Mouse (Mus musculus) forebrain, embryonic 15.5 days (tissue): ENCODE results near the gene Acap1. TPM values are rescaled to one million over a fixed set of nuclear protein-coding genes. Genes with fewer than 3 reads are reported as not detected.
"Not testable (repeated sequence)": the region's sequence is repeated elsewhere in the genome, so short reads cannot be mapped to it uniquely, and the experiment has no call there.

Experiments
- ATAC-seq: fragments of 200-750 bp; cut with Nextera tagmentation; replicated peaks from 2 replicates; pipeline ENCODE4 v1.8.0; 2017; ENCODE audit warnings: mild to moderate bottlenecking, moderate TSS enrichment, moderate library complexity
- H3K27ac ChIP-seq: fragments of 300-500 bp; sonication (generic); replicated peaks from 2 replicates; pipeline ENCODE4 v1.5.1; 2015; ENCODE audit warnings: mild to moderate bottlenecking, inconsistent platforms
- H3K27me3 ChIP-seq: fragments of 300-500 bp; sonication (generic); 2 replicates; pipeline ENCODE4 v1.6.1; 2015; ENCODE audit warnings: inconsistent platforms
- H3K36me3 ChIP-seq: fragments of 300-500 bp; sonication (generic); 2 replicates; pipeline ENCODE4 v1.6.1; 2015; ENCODE audit warnings: mild to moderate bottlenecking, inconsistent platforms
- H3K4me1 ChIP-seq: fragments of 300-500 bp; sonication (generic); 2 replicates; pipeline ENCODE4 v1.6.1; 2015; ENCODE audit warnings: inconsistent platforms
- H3K4me2 ChIP-seq: fragments of 300-500 bp; sonication (generic); replicated peaks from 2 replicates; pipeline ENCODE4 v1.6.1; 2015; ENCODE audit warnings: mild to moderate bottlenecking, inconsistent platforms
- H3K4me3 ChIP-seq: fragments of 300-500 bp; sonication (generic); 2 replicates; pipeline ENCODE4 v1.5.1; 2015; ENCODE audit warnings: mild to moderate bottlenecking, inconsistent platforms
- H3K9ac ChIP-seq: fragments of 300-500 bp; sonication (generic); replicated peaks from 2 replicates; pipeline ENCODE4 v1.6.1; 2015; ENCODE audit warnings: mild to moderate bottlenecking, inconsistent platforms
- H3K9me3 ChIP-seq: fragments of 300-500 bp; sonication (generic); 2 replicates; pipeline ENCODE4 v1.6.1; 2016; ENCODE audit warnings: inconsistent platforms
- WGBS: fragments of 180-500 bp; shearing (Covaris S2); methylation state at CpG from one replicate; pipeline ENCODE4 v1.1.7; 2015; ENCODE audit warnings: mixed read lengths; 5-methylcytosine and 5-hydroxymethylcytosine counted together
- polyA plus RNA-seq: library from polyadenylated mRNA; unstranded; fragments of >200 nt; fragmentation: Nextera tagmentation; extraction: Ambion mirVana; gene quantifications from 2 replicates; pipeline ENCODE4 v1.2.1, GENCODE M21; 2015

Acap1 gene
- polyA plus RNA-seq, 1 experiment from 2014 or later: 0.48 TPM

DNA sequence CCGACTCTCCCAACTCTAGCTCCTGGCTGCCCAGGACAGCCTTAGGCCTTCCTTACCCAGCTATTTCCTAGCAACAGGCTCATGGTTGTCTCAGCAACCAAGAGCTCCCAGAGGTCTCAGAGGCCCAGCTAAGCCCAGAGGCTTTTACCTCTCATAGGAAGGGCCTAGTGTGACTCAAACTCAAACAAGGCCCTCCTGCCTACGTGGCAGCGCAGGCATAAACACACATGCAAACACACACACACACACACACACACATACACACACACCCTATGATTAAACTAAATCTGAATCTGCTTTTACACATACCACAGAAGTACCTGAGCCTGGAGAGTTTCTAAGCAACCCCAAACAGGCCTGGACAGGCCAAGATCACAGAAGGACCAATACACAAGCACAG is 16.9 kb downstream of the Acap1 start:
- H3K4me2 ChIP-seq: no peak overlapping the region

DNA sequence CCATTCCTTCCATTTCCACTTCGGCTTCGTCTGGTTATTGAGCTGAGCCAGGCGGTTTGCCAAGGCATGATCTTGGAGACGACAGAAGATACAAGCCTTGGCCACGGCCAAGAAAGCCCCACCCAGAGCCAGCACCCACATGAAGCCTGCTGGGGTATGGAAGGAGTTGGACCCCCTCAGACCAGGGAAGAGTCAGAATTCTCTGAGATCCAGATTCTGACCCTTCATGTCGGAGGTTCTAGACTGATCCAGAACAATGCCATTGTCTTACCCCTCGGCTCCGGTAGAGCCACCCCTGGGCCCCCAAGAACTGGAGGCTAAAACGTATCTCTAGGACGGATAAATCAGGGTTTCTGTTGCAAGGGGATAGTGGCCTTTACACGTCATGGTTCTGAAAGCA is 17.5 kb downstream of the Acap1 start, which contains the start of gene Tmem95:
Gene Tmem95 (minus strand): TSS at position 141 of the 400 bp plus-strand sequence.
- no peak for ATAC-seq
- H3K9me3 ChIP-seq: no peaks in the 10 kb centered on the region
- H3K36me3 ChIP-seq: no peaks in the 10 kb centered on the region
- no peak within 1 kb of the TSS for H3K27ac ChIP-seq
- H3K4me1 ChIP-seq: peaks cover 17% of the 10 kb centered on the region
- H3K9ac ChIP-seq: no peak within 1 kb of the TSS
- H3K4me3 ChIP-seq: 0 out of 2 replicates have a peak within 1 kb of the TSS, but pooled peaks have one; percentile 2
- peaks cover 19% of the 10 kb centered on the region for H3K27me3 ChIP-seq
- H3K4me2 ChIP-seq: peak within 1 kb of the TSS; percentile 31
- 87% methylated on average over 11 of the region's 11 CpGs for WGBS

More for the DNA sequence above, 16.9 kb downstream of the Acap1 start:
- Histone ChIP-seq H3K9me3 (no peaks in the 10 kb centered on the region), H3K4me3 (no peak overlapping the region), H3K27me3 (peaks cover 19% of the 10 kb centered on the region), H3K4me1 (peaks cover 17% of the 10 kb centered on the region), H3K9ac (no peak overlapping the region), H3K36me3 (no peaks in the 10 kb centered on the region), H3K27ac (no peak overlapping the region)
- ATAC-seq: no peak
- WGBS: 85% methylated on average over 3 of the region's 3 CpGs

DNA sequence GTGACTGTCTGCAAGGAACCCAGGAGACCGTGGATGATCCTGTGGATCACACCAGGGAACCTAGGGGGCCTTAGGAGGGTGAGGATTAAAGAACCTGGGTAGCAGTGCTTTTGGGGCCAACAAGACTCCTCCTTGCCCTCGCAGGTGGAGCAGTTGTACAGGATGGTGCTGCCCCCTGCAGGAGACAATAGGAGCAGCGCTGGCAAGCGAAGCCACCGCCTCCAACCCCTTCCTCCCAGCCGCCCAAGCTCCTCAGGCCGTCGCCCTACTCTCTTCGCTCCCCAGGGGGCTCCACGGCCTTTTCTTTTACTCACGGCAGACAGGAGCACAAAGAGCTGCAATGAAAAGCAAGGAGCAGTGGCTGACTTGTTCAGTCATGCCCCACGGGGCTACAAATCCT is 18.5 kb downstream of the Acap1 start:
- ATAC-seq: 0 out of 2 replicates have a peak, but pooled peaks have one; percentile 42
- H3K4me2 ChIP-seq: peak overlapping the region; percentile 31
- 0 out of 2 replicates have a peak overlapping the region, but pooled peaks have one; percentile 2 for H3K4me3 ChIP-seq
- H3K27me3 ChIP-seq: peaks cover 15% of the 10 kb centered on the region
- H3K9ac ChIP-seq: no peak overlapping the region
- H3K36me3 ChIP-seq: no peaks in the 10 kb centered on the region
- under 1% methylated on average over 12 of the region's 12 CpGs for WGBS
- H3K9me3 ChIP-seq: no peaks in the 10 kb centered on the region
- no peak overlapping the region for H3K27ac ChIP-seq
- peaks cover 17% of the 10 kb centered on the region for H3K4me1 ChIP-seq

DNA sequence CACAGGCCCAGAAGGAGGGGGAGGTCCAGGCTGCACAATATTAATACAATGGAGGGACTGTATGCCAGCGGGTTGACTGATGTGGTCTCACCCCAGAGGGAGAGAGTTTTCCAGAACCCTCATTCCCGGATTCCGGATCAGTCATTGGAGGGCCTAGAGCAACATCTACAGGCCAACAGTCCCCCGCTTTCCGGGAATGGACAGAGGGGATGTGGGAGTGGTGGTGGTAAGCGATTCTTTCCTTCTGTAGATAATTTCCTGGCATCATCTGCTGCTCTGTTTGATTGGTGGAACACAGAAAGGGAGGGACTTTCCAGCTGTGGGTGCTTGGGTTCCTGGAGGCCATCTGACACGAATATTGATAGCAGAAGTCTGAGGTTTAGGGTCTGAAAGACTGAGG is 19.2 kb downstream of the Acap1 start:
- no peak for ATAC-seq
- Histone ChIP-seq H3K27ac (no peak overlapping the region), H3K9ac (no peak overlapping the region), H3K27me3 (peaks cover 8% of the 10 kb centered on the region; the same call in 1 of the 2 replicates), H3K9me3 (no peaks in the 10 kb centered on the region), H3K36me3 (no peaks in the 10 kb centered on the region), H3K4me1 (peaks cover 13% of the 10 kb centered on the region), H3K4me3 (no peak overlapping the region), H3K4me2 (no peak overlapping the region)
- 69% methylated on average over 7 of the region's 7 CpGs for WGBS

DNA sequence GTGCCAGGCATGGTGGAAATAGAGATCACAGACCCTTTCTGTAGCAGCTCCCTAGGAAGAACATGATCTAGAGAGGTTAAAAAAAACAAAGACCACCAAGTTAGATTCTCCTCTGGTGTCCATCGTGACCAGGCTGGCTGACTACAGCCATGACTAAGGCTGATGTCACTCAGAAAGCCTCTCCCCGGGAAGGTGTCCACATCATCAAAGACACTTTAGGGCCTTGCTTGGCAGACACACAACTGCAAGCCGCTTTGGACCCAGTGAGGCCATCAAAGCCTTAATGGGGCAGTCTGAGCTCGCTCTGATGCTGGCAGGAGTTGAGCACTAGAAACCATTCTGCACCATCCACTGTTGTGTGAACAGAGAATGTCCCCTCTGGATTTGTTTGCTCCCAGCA is 22.9 kb downstream of the Acap1 start:
- ATAC-seq: no peak
- H3K4me3 ChIP-seq: no peak overlapping the region
- H3K36me3 ChIP-seq: no peaks in the 10 kb centered on the region
- no peak overlapping the region for H3K4me2 ChIP-seq
- no peak overlapping the region for H3K27ac ChIP-seq
- no peaks in the 10 kb centered on the region for H3K27me3 ChIP-seq
- no peaks in the 10 kb centered on the region for H3K9me3 ChIP-seq
- peaks cover 6% of the 10 kb centered on the region for H3K4me1 ChIP-seq
- WGBS: 76% methylated on average over 4 of the region's 4 CpGs
- no peak overlapping the region for H3K9ac ChIP-seq

DNA sequence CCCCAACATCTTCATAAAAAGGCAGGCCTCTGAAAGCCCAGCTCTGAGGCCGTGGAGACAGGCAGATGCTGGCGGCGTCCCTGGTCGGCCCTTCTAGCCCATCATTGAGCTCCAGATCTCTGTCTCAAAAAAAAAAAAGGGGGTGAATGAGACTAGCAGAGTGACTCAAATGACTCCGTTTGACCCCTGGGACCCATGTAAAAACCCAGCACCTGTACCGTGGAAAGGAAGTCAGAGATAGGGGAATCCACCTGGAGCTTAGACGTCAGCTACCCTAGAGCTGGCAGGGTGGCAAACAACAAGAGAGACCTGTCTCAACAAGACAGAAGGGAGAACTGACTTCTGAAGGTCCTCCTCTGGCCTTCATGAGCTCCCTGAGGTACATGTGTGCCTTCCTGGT is 23.5 kb downstream of the Acap1 start:
- no peak for ATAC-seq
- H3K4me3 ChIP-seq: no peak overlapping the region
- no peaks in the 10 kb centered on the region for H3K9me3 ChIP-seq
- H3K4me1 ChIP-seq: peaks cover under 1% of the 10 kb centered on the region; the same call in 1 of the 2 replicates
- H3K9ac ChIP-seq: no peak overlapping the region
- no peaks in the 10 kb centered on the region for H3K36me3 ChIP-seq
- no peak overlapping the region for H3K4me2 ChIP-seq
- WGBS: 90% methylated on average over 7 of the region's 7 CpGs
- no peak overlapping the region for H3K27ac ChIP-seq
- no peaks in the 10 kb centered on the region for H3K27me3 ChIP-seq

DNA sequence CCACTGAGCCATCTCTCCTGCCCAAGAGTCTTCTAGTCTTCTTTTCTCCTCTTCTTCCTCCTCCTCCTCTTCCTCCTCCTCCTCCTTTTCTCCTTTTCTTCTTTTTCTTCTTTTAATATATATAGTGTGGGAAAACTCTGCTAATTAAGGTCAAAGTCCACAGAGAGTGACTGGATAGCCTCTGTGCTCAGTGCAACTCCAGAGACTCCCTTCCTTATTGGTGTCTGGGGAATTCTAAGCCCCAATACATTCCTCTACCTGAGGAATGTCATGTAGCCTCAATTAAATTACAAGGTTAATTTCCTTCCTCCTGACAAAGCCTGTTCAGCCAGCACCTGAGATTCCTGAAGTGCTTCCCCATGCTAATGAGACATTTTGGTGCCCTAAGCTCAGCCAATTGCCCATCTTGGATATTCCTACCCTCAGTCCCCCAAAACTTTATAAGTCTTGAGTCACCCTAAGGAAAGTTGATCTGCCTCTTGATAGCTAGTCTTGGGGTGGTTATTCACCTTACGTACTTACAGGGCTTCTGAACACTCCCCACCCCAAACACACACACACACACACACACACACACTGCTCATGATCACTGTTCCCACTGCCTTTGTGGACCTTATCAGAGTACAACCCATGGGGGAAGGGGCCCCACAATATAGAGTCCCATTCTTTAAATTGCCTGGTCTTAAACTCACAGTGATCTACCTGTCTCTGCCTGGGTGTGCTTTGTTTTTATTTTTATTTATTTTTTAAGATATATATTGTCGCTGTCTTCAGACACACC is 24.9 kb downstream of the Acap1 start:
- ATAC-seq: no peak
- no peaks in the 10 kb centered on the region for H3K27me3 ChIP-seq
- no peaks in the 10 kb centered on the region for H3K9me3 ChIP-seq
- 98% methylated on average over 2 of the region's 2 CpGs for WGBS
- no peak overlapping the region for H3K9ac ChIP-seq
- H3K27ac ChIP-seq: no peak overlapping the region
- H3K4me2 ChIP-seq: no peak overlapping the region
- no peaks in the 10 kb centered on the region for H3K4me1 ChIP-seq
- no peaks in the 10 kb centered on the region for H3K36me3 ChIP-seq
- no peak overlapping the region for H3K4me3 ChIP-seq

DNA sequence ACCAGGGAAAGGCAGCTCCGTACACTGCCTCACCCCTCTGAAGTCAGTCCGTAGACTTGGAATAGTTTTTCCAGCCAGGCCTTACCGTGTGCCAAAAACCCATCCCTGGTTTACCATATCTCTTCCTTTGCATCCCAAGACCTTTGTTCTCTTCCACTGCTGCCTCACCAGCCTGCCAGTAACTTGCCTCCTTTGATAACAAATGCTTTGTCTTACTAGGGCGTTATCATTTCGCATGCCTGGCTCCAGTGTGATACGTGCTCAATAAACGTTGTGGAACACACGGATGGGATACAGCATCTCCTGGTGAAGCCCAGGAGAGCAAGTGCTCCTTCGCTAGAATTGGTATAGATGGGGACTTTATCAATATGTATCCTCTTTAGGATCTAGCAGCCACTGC is 28.0 kb downstream of the Acap1 start:
- Histone ChIP-seq H3K27me3 (no peaks in the 10 kb centered on the region), H3K27ac (no peak overlapping the region), H3K9me3 (no peaks in the 10 kb centered on the region), H3K4me2 (no peak overlapping the region), H3K4me3 (no peak overlapping the region), H3K4me1 (no peaks in the 10 kb centered on the region), H3K36me3 (no peaks in the 10 kb centered on the region), H3K9ac (no peak overlapping the region)
- whole genome bisulfite sequencing: 72% methylated on average over 9 of the region's 9 CpGs
- ATAC-seq: no peak

DNA sequence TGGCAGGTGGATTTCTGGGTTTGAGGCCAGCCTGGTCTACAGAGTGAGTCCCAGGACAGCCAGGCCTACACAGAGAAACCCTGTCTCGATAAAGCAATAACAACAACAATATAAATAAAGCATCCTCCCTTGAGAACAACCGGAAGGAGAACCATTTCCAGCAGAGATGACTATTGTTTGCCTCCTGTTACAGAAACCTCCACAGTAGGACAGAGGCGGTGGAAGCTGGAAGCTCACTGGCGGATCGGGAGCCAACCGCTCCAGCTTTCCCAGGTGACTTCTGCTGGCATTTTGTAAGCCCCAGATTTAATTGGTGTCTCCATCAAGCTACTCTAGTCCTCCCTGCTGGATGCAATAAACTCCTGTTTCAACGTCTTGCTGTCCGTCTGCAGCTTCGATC is 29.8 kb downstream of the Acap1 start:
- no peaks in the 10 kb centered on the region for H3K9me3 ChIP-seq
- no peak for ATAC-seq
- no peak overlapping the region for H3K9ac ChIP-seq

DNA sequence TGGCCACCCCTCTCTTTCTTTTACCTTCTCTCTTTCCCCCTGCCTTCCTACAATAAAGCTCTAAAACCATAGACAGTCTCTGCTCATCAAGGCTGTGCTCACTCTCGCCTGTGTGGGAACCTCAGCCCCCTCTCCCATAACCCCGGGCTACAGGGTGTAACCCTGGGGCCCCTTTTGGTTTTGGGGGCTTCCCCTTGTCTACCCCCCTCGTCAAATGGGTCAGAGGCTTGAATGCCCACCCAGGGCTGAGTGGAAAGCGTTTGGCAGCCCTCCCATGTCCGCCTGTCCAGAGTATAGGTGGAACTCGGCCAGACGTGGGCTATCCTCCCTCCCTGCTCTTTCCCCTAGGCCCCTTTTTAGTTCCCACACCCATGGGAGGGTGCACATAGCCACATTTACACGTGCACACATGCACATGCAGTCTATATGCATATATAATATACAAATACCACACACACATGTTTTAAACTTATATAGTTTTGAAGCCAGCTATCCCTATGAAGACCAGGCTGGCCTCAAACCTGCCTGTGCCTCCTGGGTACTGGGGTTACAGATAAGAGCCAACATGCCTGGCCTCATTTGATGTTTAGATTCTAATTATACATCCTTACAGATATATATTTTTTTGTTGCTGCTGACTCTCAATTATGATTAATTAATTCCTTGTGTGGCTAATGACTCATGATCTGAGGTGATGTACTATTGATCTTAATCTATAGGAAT is 31.0 kb downstream of the Acap1 start:
- 40% methylated on average over 8 of the region's 8 CpGs for WGBS
- no peaks in the 10 kb centered on the region for H3K36me3 ChIP-seq
- no peak overlapping the region for H3K4me3 ChIP-seq
- H3K4me2 ChIP-seq: no peak overlapping the region
- H3K9me3 ChIP-seq: no peaks in the 10 kb centered on the region
- H3K4me1 ChIP-seq: no peaks in the 10 kb centered on the region
- no peak for ATAC-seq
- H3K27ac ChIP-seq: no peak overlapping the region
- H3K27me3 ChIP-seq: no peaks in the 10 kb centered on the region
- no peak overlapping the region for H3K9ac ChIP-seq

More for the DNA sequence above, 29.8 kb downstream of the Acap1 start:
- Histone ChIP-seq H3K4me2 (no peak overlapping the region), H3K27me3 (no peaks in the 10 kb centered on the region), H3K36me3 (no peaks in the 10 kb centered on the region), H3K27ac (no peak overlapping the region), H3K4me3 (no peak overlapping the region), H3K4me1 (no peaks in the 10 kb centered on the region)
- 81% methylated on average over 9 of the region's 9 CpGs for WGBS

DNA sequence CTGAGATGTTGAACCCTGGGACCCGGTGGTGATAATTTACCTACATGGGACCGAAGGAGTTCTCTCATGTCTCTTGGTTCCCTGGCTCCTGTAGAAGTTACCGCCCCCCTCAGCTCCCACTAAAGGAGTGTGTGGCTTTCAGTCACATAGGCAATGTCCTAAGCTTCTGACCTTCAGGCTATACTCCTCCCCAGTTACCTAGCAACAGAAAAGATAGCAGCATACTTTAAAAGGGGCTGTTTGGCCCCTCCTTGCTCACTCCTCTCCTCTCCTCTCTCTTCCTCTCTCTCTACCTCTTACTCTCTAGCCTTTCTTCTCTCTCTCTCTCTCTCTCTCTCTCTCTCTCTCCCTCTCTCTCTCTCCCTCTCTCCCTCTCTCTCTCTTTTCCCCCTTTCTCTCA is 31.6 kb downstream of the Acap1 start:
- H3K4me1 ChIP-seq, H3K9ac ChIP-seq, H3K9me3 ChIP-seq, H3K27ac ChIP-seq, H3K4me2 ChIP-seq, H3K4me3 ChIP-seq, H3K27me3 ChIP-seq, ATAC-seq, H3K36me3 ChIP-seq: not testable (repeated sequence)
- WGBS: 82% methylated on average over 3 of the region's 3 CpGs
